Mouse (Mus musculus) testis, postnatal 10 days (tissue): ENCODE data around the gene Nrxn3.

Experiments used
- DNase-seq: peaks from one replicate; pipeline ENCODE4 v3.0.0; 2021; ENCODE audit warnings: low spot score

Gene Nrxn3

GRCm38 (mm10) chr12:88812173-88812572 is 89.5 kb downstream of the Nrxn3 start:
- no peak for DNase-seq

- no peak for DNase-seq
Measured at GRCm38 (mm10) chr12:88816865-88817264, 94.2 kb downstream of the Nrxn3 start.

- no peak for DNase-seq
Measured at GRCm38 (mm10) chr12:88818622-88819334, 96.1 kb downstream of the Nrxn3 start.

- DNase-seq = no peak
Measured at GRCm38 (mm10) chr12:88819335-88819709, 96.6 kb downstream of the Nrxn3 start.

- no peak for DNase-seq
Measured at GRCm38 (mm10) chr12:88820131-88820530, 97.5 kb downstream of the Nrxn3 start.

GRCm38 (mm10) chr12:88830851-88831250 is 108.2 kb downstream of the Nrxn3 start:
- DNase-seq = no peak

GRCm38 (mm10) chr12:88835821-88836220 is 113.1 kb downstream of the Nrxn3 start:
- DNase-seq = no peak

- DNase-seq = no peak
Measured at GRCm38 (mm10) chr12:88839724-88840123, 117.0 kb downstream of the Nrxn3 start.

GRCm38 (mm10) chr12:88841350-88841749 is 118.7 kb downstream of the Nrxn3 start:
- no peak for DNase-seq

- no peak for DNase-seq
Measured at GRCm38 (mm10) chr12:88850400-88851179, 127.9 kb downstream of the Nrxn3 start.

GRCm38 (mm10) chr12:88854039-88854438 is 131.4 kb downstream of the Nrxn3 start:
- no peak for DNase-seq

- DNase-seq = no peak
Measured at GRCm38 (mm10) chr12:88857701-88858100, 135.0 kb downstream of the Nrxn3 start.

- DNase-seq = no peak
Measured at GRCm38 (mm10) chr12:88859456-88860345, 137.0 kb downstream of the Nrxn3 start.

GRCm38 (mm10) chr12:88860397-88860796 is 137.7 kb downstream of the Nrxn3 start:
- no peak for DNase-seq

- DNase-seq = no peak
Measured at GRCm38 (mm10) chr12:88863069-88863468, 140.4 kb downstream of the Nrxn3 start.

- no peak for DNase-seq
Measured at GRCm38 (mm10) chr12:88868288-88868687, 145.6 kb downstream of the Nrxn3 start.

- no peak for DNase-seq
Measured at GRCm38 (mm10) chr12:88897331-88897730, 174.7 kb downstream of the Nrxn3 start.

GRCm38 (mm10) chr12:88900014-88900727 is 177.5 kb downstream of the Nrxn3 start:
- no peak for DNase-seq

- DNase-seq = no peak
Measured at GRCm38 (mm10) chr12:88900728-88901080, 178.0 kb downstream of the Nrxn3 start.

- no peak for DNase-seq
Measured at GRCm38 (mm10) chr12:88910761-88911160, 188.1 kb downstream of the Nrxn3 start.

- DNase-seq = no peak
Measured at GRCm38 (mm10) chr12:88916752-88917151, 194.1 kb downstream of the Nrxn3 start.

- DNase-seq = no peak
Measured at GRCm38 (mm10) chr12:88924896-88925295, 202.2 kb downstream of the Nrxn3 start.
